Mouse (Mus musculus) ovary, postnatal 36 days (tissue): ENCODE data around the gene Cryab.

Source experiments
- DNase-seq: peaks from one replicate; pipeline ENCODE4 v3.0.0; 2022; ENCODE audit warnings: low spot score, mixed read lengths

Gene Cryab

DNA sequence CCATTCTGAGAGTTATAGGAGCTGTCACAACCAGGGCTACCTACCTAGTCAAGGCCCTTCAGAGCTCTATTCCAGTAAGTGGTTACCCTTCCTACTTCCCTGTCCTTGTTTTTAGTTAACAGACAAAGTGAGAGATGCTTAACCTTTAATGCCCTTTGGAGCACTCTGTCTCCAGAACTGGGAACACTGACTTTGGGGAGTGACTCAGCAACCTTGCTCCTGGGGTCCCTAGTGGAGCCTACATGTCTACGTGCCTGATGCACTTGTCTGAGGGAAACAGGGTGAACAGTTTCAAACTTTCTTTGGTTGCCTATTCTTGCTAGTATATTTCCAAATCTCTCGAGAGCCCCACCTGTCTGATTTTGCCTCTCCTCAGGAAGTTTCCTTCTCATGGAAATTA lies 8.4 kb upstream of the Cryab start:
- no peak for DNase-seq

DNA sequence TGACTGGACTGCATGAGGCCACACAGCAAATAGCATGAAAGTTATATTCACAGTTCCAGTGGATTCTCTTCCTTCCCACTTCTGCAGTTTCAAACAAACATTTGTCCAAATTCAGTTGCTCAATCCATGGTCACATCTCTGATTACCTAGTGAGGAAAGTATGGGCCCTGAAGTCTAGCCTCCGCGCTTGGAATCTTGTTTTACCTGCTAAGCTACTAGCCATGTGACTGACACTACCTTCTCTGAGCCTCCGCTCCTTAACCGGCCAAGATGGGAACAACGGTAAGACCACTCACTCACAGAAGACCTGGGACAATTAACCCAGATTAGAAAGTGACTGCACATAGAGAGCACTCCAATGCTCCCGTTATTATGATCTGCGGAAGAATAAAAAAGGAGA lies 5.3 kb upstream of the Cryab start:
- DNase-seq = no peak

GRCm38 (mm10) chr9:50746214-50746677 lies 4.9 kb upstream of the Cryab start, which contains the start of gene 2310030G06Rik:
2310030G06Rik (minus strand) TSS chr9:50746536.
- peak; percentile 56 for DNase-seq

GRCm38 (mm10) chr9:50750706-50751105 lies 419 bp upstream of the Cryab start:
- DNase-seq = no peak

GRCm38 (mm10) chr9:50752054-50752602 lies 1.0 kb downstream of the Cryab start, which contains the start of gene Hspb2:
Hspb2 (minus strand) TSS chr9:50752354.
- no peak for DNase-seq

- DNase-seq = peak; percentile 68
These were observed 1.9 kb downstream of the Cryab start for GRCm38 (mm10) chr9:50752784-50753615.

DNA sequence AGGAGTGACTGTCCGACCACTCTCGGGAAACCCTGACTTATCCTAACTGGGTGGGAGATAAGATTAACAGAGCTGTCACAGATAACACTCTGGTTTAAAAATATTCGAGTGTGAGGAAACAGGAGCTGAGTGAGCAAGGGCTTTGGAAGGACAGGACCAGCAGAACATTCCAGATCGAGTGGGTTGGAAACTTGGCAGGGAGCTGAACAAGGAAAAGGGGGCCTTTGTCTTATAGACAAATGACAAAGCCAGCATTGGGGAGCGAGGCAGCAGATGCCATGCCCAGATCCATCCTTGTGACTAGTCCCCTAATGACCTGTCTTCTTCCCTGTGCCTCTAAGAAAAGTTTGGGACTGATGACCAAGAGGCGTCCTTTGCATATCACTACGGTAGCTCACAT lies 2.8 kb downstream of the Cryab start:
- DNase-seq = no peak

DNA sequence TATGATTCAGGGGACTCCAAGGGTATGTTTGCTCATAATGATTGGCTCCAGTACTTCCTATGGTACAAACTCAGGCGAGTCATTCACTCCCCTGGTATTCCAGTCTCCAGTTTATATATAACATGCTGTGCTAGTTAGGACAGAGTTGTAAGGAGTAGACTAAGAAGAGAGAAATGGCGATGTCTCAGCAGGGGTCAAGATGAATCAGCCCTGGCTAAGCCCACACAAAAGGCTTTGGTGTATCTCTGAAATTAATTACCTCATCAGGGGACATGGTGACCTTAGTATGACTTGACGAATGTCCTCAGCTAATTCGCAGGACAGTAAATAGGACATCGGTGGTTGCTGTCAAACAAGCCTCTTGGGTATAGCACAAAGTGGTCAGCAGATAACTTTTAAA lies 5.6 kb downstream of the Cryab start:
- no peak for DNase-seq

DNA sequence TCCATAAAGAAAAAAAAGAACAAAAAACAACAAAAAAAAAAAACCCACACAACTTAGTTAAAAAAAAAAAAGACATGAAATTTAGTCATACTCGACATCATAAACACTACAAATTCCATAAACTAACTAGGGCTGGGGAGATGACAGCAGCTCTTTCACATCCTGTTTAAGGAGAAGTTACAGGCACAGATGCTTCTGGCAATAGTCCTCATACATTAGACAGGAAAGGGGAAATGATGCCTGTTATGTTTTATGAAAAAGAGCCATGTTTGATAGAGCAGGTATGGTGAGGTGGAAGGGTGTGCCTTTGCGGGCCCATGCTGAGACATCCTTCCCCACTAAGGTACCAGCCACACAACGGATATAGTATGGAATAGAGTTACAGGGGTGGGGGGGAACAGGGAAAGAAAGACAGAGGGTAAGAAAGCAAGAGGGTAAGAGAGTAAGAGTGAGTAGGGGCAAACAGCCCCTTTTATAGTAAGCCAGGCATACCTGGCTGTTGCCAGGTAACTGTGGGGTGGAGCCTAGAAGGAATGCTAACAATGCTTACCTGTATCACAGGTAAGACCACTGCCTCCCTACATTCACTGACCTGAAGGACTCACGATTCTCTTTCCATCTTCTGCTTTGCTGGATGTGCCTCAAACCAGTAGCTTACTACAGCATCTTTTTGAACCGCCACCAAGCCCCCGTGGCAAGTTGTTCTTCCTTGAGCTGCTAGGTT lies 10.6 kb downstream of the Cryab start:
- DNase-seq = no peak

DNA sequence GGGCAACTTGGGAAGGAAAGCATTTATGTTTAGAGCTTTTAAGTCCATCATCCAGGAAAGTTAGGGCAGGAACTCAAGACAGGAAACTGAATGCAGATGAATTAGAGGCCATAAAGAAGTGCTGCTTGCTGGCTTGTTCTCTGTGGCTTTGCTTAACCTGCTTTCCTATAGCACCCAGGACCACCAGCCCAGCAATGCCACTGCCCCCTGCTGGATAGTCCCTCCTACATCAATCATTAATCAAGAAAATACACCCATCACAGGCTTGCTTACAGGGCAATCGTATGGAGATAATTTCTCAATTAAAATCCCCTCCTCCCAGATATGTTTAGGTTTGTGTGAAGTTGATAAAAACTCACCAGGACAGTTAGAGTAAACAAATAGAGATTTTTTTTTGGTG lies 12.2 kb downstream of the Cryab start:
- DNase-seq = no peak

GRCm38 (mm10) chr9:50767531-50768106 lies 16.5 kb downstream of the Cryab start:
- DNase-seq = no peak

- DNase-seq = peak; percentile 96
These were observed 17.2 kb downstream of the Cryab start, which contains the start of gene Fdxacb1 for GRCm38 (mm10) chr9:50768107-50769002. Fdxacb1 (plus strand) TSS chr9:50768236.

- no peak for DNase-seq
These were observed 18.9 kb downstream of the Cryab start for GRCm38 (mm10) chr9:50770011-50770410.

GRCm38 (mm10) chr9:50774026-50774462 lies 22.9 kb downstream of the Cryab start:
- DNase-seq = no peak

GRCm38 (mm10) chr9:50774991-50775612 lies 24.0 kb downstream of the Cryab start, which contains the start of the genes Alg9 and 1110032A03Rik:
Alg9 (plus strand) TSS chr9:50775019.
1110032A03Rik (minus strand) TSS chr9:50775520.
- DNase-seq = peak; percentile 88

DNA sequence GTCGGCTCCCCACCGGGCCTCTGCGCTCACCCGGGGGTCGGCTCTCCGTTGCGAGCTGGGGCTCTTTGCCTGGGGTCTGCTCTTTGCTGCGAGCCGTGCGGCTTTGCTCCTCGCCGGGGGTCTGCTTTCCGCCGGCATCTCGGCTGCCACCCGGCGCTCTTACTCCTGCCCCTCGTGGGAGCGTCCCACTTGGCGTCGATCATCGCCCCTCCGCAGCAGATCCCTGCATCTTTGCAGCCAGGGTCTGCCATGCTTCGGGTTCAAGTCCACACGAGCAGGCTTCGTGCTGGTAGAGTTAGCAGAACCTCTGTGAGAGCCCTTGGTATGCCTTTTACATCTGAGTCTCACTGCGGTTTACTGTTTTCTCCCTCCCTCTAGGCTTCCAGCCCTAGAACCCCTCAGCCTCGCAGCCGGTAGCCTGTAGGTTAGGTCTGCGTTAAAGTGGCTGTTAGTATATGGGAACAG lies 24.6 kb downstream of the Cryab start:
- no peak for DNase-seq

- no peak for DNase-seq
These were observed 25.1 kb downstream of the Cryab start for GRCm38 (mm10) chr9:50776162-50776760.

DNA sequence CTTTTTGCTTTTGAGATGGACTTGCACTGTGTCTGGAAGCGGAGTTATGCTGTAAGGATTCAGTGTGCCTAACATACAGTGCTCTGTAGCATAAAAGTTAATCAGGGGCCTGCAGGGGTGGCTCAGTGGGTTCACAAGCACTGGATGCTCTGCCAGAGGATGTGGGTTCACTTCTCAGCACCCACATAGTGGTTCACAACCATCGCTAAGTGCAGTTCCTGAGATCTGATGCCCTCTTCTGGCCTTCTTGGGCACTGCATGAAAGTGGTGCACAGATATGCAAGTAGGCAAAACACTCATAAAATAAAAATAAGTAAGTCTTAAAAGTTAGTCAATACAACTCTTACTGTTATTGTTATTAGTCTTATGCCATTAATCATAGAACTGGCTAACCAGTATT lies 31.0 kb downstream of the Cryab start:
- DNase-seq = no peak

GRCm38 (mm10) chr9:50795266-50795665 lies 44.1 kb downstream of the Cryab start:
- DNase-seq = no peak

- DNase-seq = no peak
These were observed 45.7 kb downstream of the Cryab start for GRCm38 (mm10) chr9:50796776-50797175.
